Mouse (Mus musculus) MEL (cell line): ENCODE measurements around the gene Vsig10l. TPM values are rescaled to one million over a fixed set of nuclear protein-coding genes. Genes with fewer than 3 reads are reported as not detected.

Source experiments
- DNase-seq: peaks from one replicate; pipeline ENCODE4 v3.0.0; 2011; ENCODE audit warnings: low read depth, low spot score
- H3K27ac ChIP-seq: 2 replicates; pipeline ENCODE4 v1.5.1; 2012; ENCODE audit warnings: low read depth, mild to moderate bottlenecking, control low read depth, low read length, moderate library complexity; ENCODE audit not compliant: control insufficient read depth
- H3K27me3 ChIP-seq, 2 experiments: fragments of 150-350 bp in 1 of 2; sonication (generic) in 1 of 2; 2 replicates each; pipeline ENCODE4 v1.6.1; 2012; ENCODE audit warnings: low read length in 2 of 2, mild to moderate bottlenecking in 2 of 2, improper control_type of control experiment in 1 of 2, moderate library complexity in 1 of 2; ENCODE audit not compliant: insufficient read depth in 2 of 2, control insufficient read depth in 1 of 2
- H3K36me3 ChIP-seq, 2 experiments: 2 replicates each; pipeline ENCODE4 v1.6.1; 2012 to 2014; ENCODE audit warnings: low read length in 2 of 2, improper control_type of control experiment in 1 of 2, inconsistent platforms in 1 of 2, mild to moderate bottlenecking in 1 of 2; ENCODE audit not compliant: insufficient read depth in 2 of 2, control insufficient read depth in 1 of 2
- H3K4me1 ChIP-seq, 2 experiments: fragments of 150-350 bp in 1 of 2; sonication (generic) in 1 of 2; 2 replicates each; pipeline ENCODE4 v1.6.1; 2012; ENCODE audit warnings: low read length in 2 of 2, improper control_type of control experiment in 1 of 2, mild to moderate bottlenecking in 1 of 2; ENCODE audit not compliant: insufficient read depth in 2 of 2, control insufficient read depth in 1 of 2
- H3K4me3 ChIP-seq, 2 experiments: fragments of 150-350 bp in 1 of 2; sonication (generic) in 1 of 2; 2 replicates each; pipeline ENCODE4 v1.5.1; 2012; ENCODE audit warnings: low read depth in 2 of 2, low read length in 2 of 2, mild to moderate bottlenecking in 2 of 2, moderate library complexity in 2 of 2, control low read depth in 1 of 2, improper control_type of control experiment in 1 of 2; ENCODE audit not compliant: control insufficient read depth in 1 of 2, insufficient read depth in 1 of 2
- H3K79me2 ChIP-seq: 2 replicates; pipeline ENCODE4 v1.6.1; 2012; ENCODE audit warnings: mild to moderate bottlenecking, low read length, moderate library complexity; ENCODE audit not compliant: control insufficient read depth, poor library complexity, insufficient read depth
- H3K9ac ChIP-seq: 2 replicates; pipeline ENCODE4 v1.6.1; 2012; ENCODE audit warnings: low read depth, mild to moderate bottlenecking, control low read depth, low read length, moderate library complexity; ENCODE audit not compliant: control insufficient read depth, poor library complexity, severe bottlenecking
- H3K9me3 ChIP-seq: fragments of 150-350 bp; sonication (generic); replicated peaks from 2 replicates; pipeline ENCODE4 v1.6.1; 2012; ENCODE audit warnings: mild to moderate bottlenecking, low read length, improper control_type of control experiment, moderate library complexity; ENCODE audit not compliant: insufficient read depth
- CHD1 ChIP-seq: IDR thresholded peaks from 2 replicates; pipeline ENCODE4 v1.6.1; 2012; ENCODE audit warnings: low read depth, mild to moderate bottlenecking, inconsistent platforms, low read length, improper control_type of control experiment
- CTCF ChIP-seq, 3 experiments: IDR thresholded peaks in 2 of 3; conservative IDR thresholded peaks in 1 of 3; 2 replicates each; pipeline ENCODE4 v1.5.1; 2011 to 2012; ENCODE audit warnings: low read length in 3 of 3, low read depth in 2 of 3, mild to moderate bottlenecking in 2 of 3, improper control_type of control experiment in 1 of 3, inconsistent platforms in 1 of 3, mixed read lengths in 1 of 3, moderate library complexity in 1 of 3; ENCODE audit not compliant: control insufficient read depth in 1 of 3, insufficient read depth in 1 of 3, poor library complexity in 1 of 3, severe bottlenecking in 1 of 3
- GATA1 ChIP-seq: IDR thresholded peaks from 2 replicates; pipeline ENCODE4 v1.6.1; 2011; ENCODE audit warnings: low read depth, low read length, improper control_type of control experiment
- JUND ChIP-seq: IDR thresholded peaks from 2 replicates; pipeline ENCODE4 v1.6.1; 2011; ENCODE audit warnings: low read depth, mild to moderate bottlenecking, improper control_type of control experiment, low read length
- MYB ChIP-seq: IDR thresholded peaks from 2 replicates; pipeline ENCODE4 v1.6.1; 2011; ENCODE audit warnings: mild to moderate bottlenecking, low read depth, low read length, improper control_type of control experiment
- POLR2A ChIP-seq, 2 experiments: IDR thresholded peaks; 2 replicates each; pipeline ENCODE4 v1.6.1; 2011 to 2012; ENCODE audit warnings: low read length in 2 of 2, mild to moderate bottlenecking in 2 of 2, control low read depth in 1 of 2, improper control_type of control experiment in 1 of 2, low read depth in 1 of 2, moderate library complexity in 1 of 2; ENCODE audit not compliant: control insufficient read depth in 1 of 2, insufficient read depth in 1 of 2, poor library complexity in 1 of 2
- POLR2AphosphoS2 ChIP-seq: IDR thresholded peaks from 2 replicates; pipeline ENCODE4 v1.6.1; 2011; ENCODE audit warnings: low read length, improper control_type of control experiment
- RAD21 ChIP-seq: IDR thresholded peaks from 2 replicates; pipeline ENCODE4 v1.6.1; 2011; ENCODE audit warnings: mild to moderate bottlenecking, low read depth, low read length, improper control_type of control experiment
- RCOR1 ChIP-seq: IDR thresholded peaks from 2 replicates; pipeline ENCODE4 v1.6.1; 2012; ENCODE audit warnings: low read depth, mild to moderate bottlenecking, inconsistent platforms, low read length, improper control_type of control experiment
- SIN3A ChIP-seq: IDR thresholded peaks from 2 replicates; pipeline ENCODE4 v1.6.1; 2012; ENCODE audit warnings: low read length, improper control_type of control experiment, inconsistent platforms
- TBP ChIP-seq: IDR thresholded peaks from 2 replicates; pipeline ENCODE4 v1.8.0; 2011; ENCODE audit warnings: low read depth, low read length, improper control_type of control experiment
- USF2 ChIP-seq, 2 experiments: IDR thresholded peaks; 2 replicates each; pipeline ENCODE4 v1.6.1; 2011 to 2012; ENCODE audit warnings: improper control_type of control experiment in 2 of 2, low read length in 2 of 2, borderline replicate concordance in 1 of 2, inconsistent platforms in 1 of 2, low read depth in 1 of 2, mild to moderate bottlenecking in 1 of 2; ENCODE audit not compliant: insufficient read depth in 1 of 2
- ZC3H11A ChIP-seq: IDR thresholded peaks from 2 replicates; pipeline ENCODE4 v1.6.1; 2012; ENCODE audit warnings: low read depth, mild to moderate bottlenecking, inconsistent platforms, low read length, improper control_type of control experiment
- ZKSCAN1 ChIP-seq: IDR thresholded peaks from 2 replicates; pipeline ENCODE4 v1.6.1; 2012; ENCODE audit warnings: low read depth, mild to moderate bottlenecking, inconsistent platforms, low read length, improper control_type of control experiment, moderate library complexity
- ZNF384 ChIP-seq: IDR thresholded peaks from 2 replicates; pipeline ENCODE4 v1.6.1; 2012; ENCODE audit warnings: low read depth, mild to moderate bottlenecking, inconsistent platforms, low read length, improper control_type of control experiment
- polyA plus RNA-seq, 2 experiments: library from polyadenylated mRNA; stranded (reverse) in 1 of 2; unstranded in 1 of 2; fragments of >175 nt in 1 of 2; fragments of >200 nt in 1 of 2; gene quantifications; 2 replicates each; pipeline versions ENCODE4 v1.2.1 to v1.2.4; 2012; ENCODE audit warnings: low replicate concordance in 2 of 2, low read depth in 1 of 2; ENCODE audit not compliant: insufficient read length in 2 of 2, insufficient read depth in 1 of 2, missing spikeins in 1 of 2
- total RNA-seq: library from RNA; depleted of rRNA; stranded (reverse); fragments of 300-350 nt; gene quantifications from 2 replicates; pipeline ENCODE4 v1.2.3, GENCODE M21; 2012

Vsig10l gene
- total and polyA plus RNA-seq, 3 experiments: 0.08 to 0.65 TPM; not detected in 1

- no peak overlapping the region for H3K9ac ChIP-seq
- H3K9me3 ChIP-seq: no peaks in the 10 kb centered on the region
- peaks cover 0 to 17% of the 10 kb centered on the region in 2 experiments; a peak in 2 of 4 replicates for H3K4me1 ChIP-seq
- TF ChIP-seq ZC3H11A: no peak
- no peak for TF ChIP-seq POLR2A (IDR thresholded peaks at IDR 0.05; ENCODE audit: control insufficient read depth in 1 of 2, insufficient read depth in 1 of 2, low read depth in 1 of 2, low read length in 2 of 2, poor library complexity in 1 of 2)
- TF ChIP-seq ZNF384: no peak
- TF ChIP-seq MYB: no peak
- no peak for TF ChIP-seq SIN3A
- no peak for TF ChIP-seq TBP
- no peak for TF ChIP-seq ZKSCAN1
- TF ChIP-seq RCOR1: no peak
- TF ChIP-seq JUND: no peak
- no peak for TF ChIP-seq USF2 (IDR thresholded peaks at IDR 0.05; ENCODE audit: borderline replicate concordance in 1 of 2, insufficient read depth in 1 of 2, low read depth in 1 of 2, low read length in 2 of 2)
- no peak for TF ChIP-seq CHD1
- no peak for TF ChIP-seq POLR2AphosphoS2
- TF ChIP-seq RAD21: no peak
- 0 out of 2 replicates have a peak, but pooled peaks cover 1% of the 10 kb centered on the region for H3K79me2 ChIP-seq
- no peak overlapping the region for H3K27ac ChIP-seq
- peaks cover 0 to 8% of the 10 kb centered on the region in 2 experiments; a peak in 3 of 4 replicates for H3K36me3 ChIP-seq
- no peaks in the 10 kb centered on the region for H3K27me3 ChIP-seq
- DNase-seq: no peak
- no peak overlapping the region for H3K4me3 ChIP-seq
Observed at GRCm38 (mm10) chr7:43452609-43453008, 10.3 kb upstream of the Vsig10l start.

GRCm38 (mm10) chr7:43453599-43454355, 9.2 kb upstream of the Vsig10l start:
- no peak for DNase-seq
- H3K4me1 ChIP-seq: peaks cover 0 to 8% of the 10 kb centered on the region in 2 experiments; a peak in 1 of 4 replicates
- H3K36me3 ChIP-seq: peaks cover 0 to 5% of the 10 kb centered on the region in 2 experiments; a peak in 3 of 4 replicates
- H3K9ac ChIP-seq: no peak overlapping the region
- TF ChIP-seq ZNF384: no peak
- no peak for TF ChIP-seq POLR2A (IDR thresholded peaks at IDR 0.05; ENCODE audit: control insufficient read depth in 1 of 2, insufficient read depth in 1 of 2, low read depth in 1 of 2, low read length in 2 of 2, poor library complexity in 1 of 2)
- no peak for TF ChIP-seq CTCF (IDR thresholded peaks at IDR 0.05 in 2 of 3, conservative IDR thresholded peaks at IDR 0.05 in 1 of 3; ENCODE audit: control insufficient read depth in 1 of 3, insufficient read depth in 1 of 3, low read depth in 2 of 3, low read length in 3 of 3, poor library complexity in 1 of 3, severe bottlenecking in 1 of 3)
- no peak for TF ChIP-seq RCOR1
- TF ChIP-seq GATA1: no peak
- TF ChIP-seq MYB: no peak
- TF ChIP-seq POLR2AphosphoS2: no peak
- no peak for TF ChIP-seq JUND
- no peaks in the 10 kb centered on the region for H3K27me3 ChIP-seq
- H3K27ac ChIP-seq: no peak overlapping the region
- no peaks in the 10 kb centered on the region for H3K9me3 ChIP-seq
- no peak overlapping the region for H3K4me3 ChIP-seq
- H3K79me2 ChIP-seq: no peaks in the 10 kb centered on the region
